Mouse (Mus musculus) brain, embryonic 14.5 days (tissue): ENCODE results near the gene Rrbp1. TPM values are rescaled to one million over a fixed set of nuclear protein-coding genes. Genes with fewer than 3 reads are reported as not detected.

Experiments used
- DNase-seq: peaks from one replicate; pipeline ENCODE4 v3.0.0-alpha.2; 2011; ENCODE audit warnings: low read depth
- CTCF ChIP-seq: fragments of 200-500 bp; IDR thresholded peaks from 2 replicates; pipeline ENCODE4 v1.5.1; 2012; ENCODE audit warnings: inconsistent platforms, mild to moderate bottlenecking, moderate library complexity, borderline replicate concordance; ENCODE audit not compliant: insufficient read depth, insufficient read length; ENCODE audit errors: extremely low read depth
- POLR2A ChIP-seq: fragments of 200-500 bp; IDR thresholded peaks from 2 replicates; pipeline ENCODE4 v1.6.1; 2012; ENCODE audit warnings: mild to moderate bottlenecking, inconsistent platforms, borderline replicate concordance; ENCODE audit not compliant: poor library complexity, insufficient read depth, insufficient read length, severe bottlenecking; ENCODE audit errors: extremely low read depth
- polyA plus RNA-seq: library from polyadenylated mRNA; depleted of rRNA; stranded (reverse); fragments of >200 nt; gene quantifications from 2 replicates; pipeline ENCODE4 v1.2.3, GENCODE M21; 2012; rRNA removed

Gene Rrbp1
- polyA plus RNA-seq, 1 experiment: 66.2 TPM

GRCm38 (mm10) chr2:143912199-143912598 is 98.9 kb downstream of the Rrbp1 start:
- no peak for DNase-seq
- TF ChIP-seq POLR2A: no peak

- DNase-seq: no peak
- TF ChIP-seq POLR2A (no peak), CTCF (no peak)
Measured at GRCm38 (mm10) chr2:143909230-143909629, 101.8 kb downstream of the Rrbp1 start.

- no peak for TF ChIP-seq CTCF
- DNase-seq: no peak
Measured at GRCm38 (mm10) chr2:143904896-143905295, 106.2 kb downstream of the Rrbp1 start.

- DNase-seq: no peak
- TF ChIP-seq CTCF (no peak), POLR2A (no peak)
Measured at GRCm38 (mm10) chr2:143903376-143904045, 107.6 kb downstream of the Rrbp1 start.

GRCm38 (mm10) chr2:143900821-143901351 is 110.2 kb downstream of the Rrbp1 start:
- DNase-seq: no peak

GRCm38 (mm10) chr2:143899470-143900220 is 111.4 kb downstream of the Rrbp1 start:
- no peak for TF ChIP-seq CTCF
- TF ChIP-seq POLR2A: no peak
- DNase-seq: no peak

More at GRCm38 (mm10) chr2:143900821-143901351, 110.2 kb downstream of the Rrbp1 start:
- TF ChIP-seq POLR2A (no peak), CTCF (no peak)

Other genes with a start within 250 kb of the Rrbp1 start
- gene Bfsp1, start 148.1 kb downstream of the Rrbp1 start, polyA plus RNA-seq: 0.86 and 1.7 TPM in 2 replicates
- 106 and 159 TPM in 2 replicates for gene Dstn, start 95.9 kb downstream of the Rrbp1 start, polyA plus RNA-seq
- gene Banf2, start 21.8 kb upstream of the Rrbp1 start, polyA plus RNA-seq: not detected in 2 replicates